ENCODE assay signal across 8 mouse cellular contexts in the genomic region with DNA sequence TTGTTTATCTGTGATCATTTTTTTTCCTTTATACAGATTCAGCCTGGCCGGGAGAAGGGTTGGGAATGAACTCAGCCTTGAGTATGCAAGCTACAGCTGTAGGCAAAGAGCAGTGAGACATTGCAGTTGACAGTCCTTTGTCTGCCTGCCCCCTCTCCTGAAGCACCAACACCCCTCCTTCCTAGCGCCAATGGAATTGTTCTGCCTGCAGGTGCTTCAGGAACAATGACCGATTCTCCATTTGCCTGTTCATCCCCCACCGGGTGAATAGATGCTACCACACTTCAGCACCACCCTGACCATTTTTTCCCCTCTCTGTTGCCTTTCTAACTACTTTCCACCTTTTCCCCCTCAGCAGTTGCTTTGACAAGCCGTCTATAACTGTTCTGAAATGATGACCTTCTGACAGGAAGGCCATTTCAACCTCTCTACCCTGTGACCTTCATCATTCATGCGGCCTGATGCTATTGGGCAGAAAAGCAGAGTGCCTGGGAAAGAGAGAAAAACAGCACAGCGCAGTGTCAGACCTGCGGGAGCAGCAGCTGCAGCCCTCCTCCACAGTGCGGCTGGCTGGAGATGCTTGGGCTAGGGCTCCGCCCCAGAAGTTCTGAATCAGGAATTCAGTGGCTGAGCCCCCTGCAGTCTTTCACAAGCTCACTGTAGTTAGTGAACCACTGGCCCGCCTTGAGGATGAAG. TPM values are rescaled to one million over a fixed set of nuclear protein-coding genes. Genes with fewer than 3 reads are reported as not detected.
DNase-seq lines count a peak whose midpoint lies in the region; ATAC-seq and TF ChIP-seq lines count a peak whose summit lies in the region.
"Had no signal": no experiment of that assay in that cellular context is flagged by ENCODE, and none has a peak within 500 bp of the region (broad histone marks: within the 10 kb centered on the region; RNA-seq: fewer than 3 reads in every experiment).

No protein-coding gene starts in this region.

- peak overlapping the region; percentile 73 for H3K4me2 ChIP-seq in liver, embryonic 14.5 days (ENCODE audit: low read depth)

- WGBS in thymus, adult 2 months, result 49% methylated on average over 11 of the region's 11 CpGs
- WGBS in forebrain, embryonic 10.5 days, result 6% methylated on average over 11 of the region's 11 CpGs
- WGBS in liver, embryonic 14.5 days (ENCODE audit: insufficient replicate concordance), result 20% methylated on average over 11 of the region's 11 CpGs

- no peak overlapping the region for H3K27ac ChIP-seq in thymus, adult 2 months (ENCODE audit: control insufficient read depth, insufficient read depth, low read length)
- peak overlapping the region; percentile 37; the same call in 1 of the 2 replicates for H3K27ac ChIP-seq in forebrain, embryonic 10.5 days
- peak overlapping the region; percentile 95 for H3K27ac ChIP-seq in liver, embryonic 14.5 days

- TF ChIP-seq EP300 in liver, embryonic 14.5 days (IDR thresholded peaks at IDR 0.05; ENCODE audit: low read depth), result no peak

- no peak for TF ChIP-seq CTCF in thymus, adult 2 months (IDR thresholded peaks at IDR 0.05; ENCODE audit: borderline replicate concordance, control insufficient read depth, extremely low read depth, insufficient read depth, low read length, poor library complexity)
- TF ChIP-seq CTCF in liver, embryonic 14.5 days (IDR thresholded peaks at IDR 0.05; ENCODE audit: low read depth), result no peak

- H3K27me3 ChIP-seq in thymus, adult 2 months (ENCODE audit: control insufficient read depth, insufficient read depth, low read length), result no peaks in the 10 kb centered on the region
- H3K27me3 ChIP-seq in forebrain, embryonic 10.5 days (ENCODE audit: poor library complexity, severe bottlenecking), result peaks cover 43% of the 10 kb centered on the region
- H3K27me3 ChIP-seq in liver, embryonic 14.5 days (ENCODE audit: control insufficient read depth, insufficient read depth, low read length), result peaks cover 13% of the 10 kb centered on the region

- DNase-seq in thymus, postnatal 14 days, result peak; percentile 40
- DNase-seq in thymus, adult 2 months, result no peak
- DNase-seq in forebrain, embryonic 10.5 days (ENCODE audit: extremely low spot score, low spot score), result peak; percentile 42
- no peak for DNase-seq in liver, embryonic 14.5 days (ENCODE audit: low read depth in 3 of 3, low spot score in 3 of 3)
- no peak for DNase-seq in urinary bladder, adult 18-20 months (ENCODE audit: low spot score in 2 of 2)
- no peak for DNase-seq in cerebellum, postnatal 14 days
- DNase-seq: cerebellum, adult 2 months had no signal

- H3K4me1 ChIP-seq in thymus, adult 2 months (replicated peaks; ENCODE audit: control insufficient read depth, insufficient read depth, low read length), result peaks cover 7% of the 10 kb centered on the region
- peaks cover 35% of the 10 kb centered on the region for H3K4me1 ChIP-seq in forebrain, embryonic 10.5 days
- peaks cover 28 to 40% of the 10 kb centered on the region in 2 experiments for H3K4me1 ChIP-seq in liver, embryonic 14.5 days (replicated peaks; ENCODE audit: control insufficient read depth in 2 of 2, insufficient read depth in 2 of 2, low read length in 1 of 2)

- TF ChIP-seq POLR2A in thymus, adult 2 months (IDR thresholded peaks at IDR 0.05; ENCODE audit: control insufficient read depth, extremely low read depth, insufficient read depth, low read length, poor library complexity), result no peak

- H3K9me3 ChIP-seq in forebrain, embryonic 10.5 days, result no peaks in the 10 kb centered on the region
- H3K9me3 ChIP-seq in liver, embryonic 14.5 days (ENCODE audit: control insufficient read depth, low read length), result no peaks in the 10 kb centered on the region

- no peaks in the 10 kb centered on the region for H3K36me3 ChIP-seq in thymus, adult 2 months (ENCODE audit: control insufficient read depth, insufficient read depth, low read length)
- H3K36me3 ChIP-seq in forebrain, embryonic 10.5 days (replicated peaks), result no peaks in the 10 kb centered on the region
- no peaks in the 10 kb centered on the region for H3K36me3 ChIP-seq in liver, embryonic 14.5 days (replicated peaks; ENCODE audit: control insufficient read depth, insufficient read depth, low read depth)

- ATAC-seq in liver, embryonic 14.5 days (ENCODE audit: insufficient read depth), result no peak
- ATAC-seq in activated CD4-positive, CD25-positive, alpha-beta regulatory T cell, adult 4 months, result no peak

- no peak overlapping the region for H3K4me3 ChIP-seq in thymus, adult 2 months (ENCODE audit: control insufficient read depth, insufficient read depth, low read length)
- peak overlapping the region; percentile 16; the same call in 1 of the 2 replicates for H3K4me3 ChIP-seq in forebrain, embryonic 10.5 days
- H3K4me3 ChIP-seq in liver, embryonic 14.5 days (ENCODE audit: insufficient read depth in 1 of 2, low read depth in 2 of 2, low read length in 2 of 2), result no peak overlapping the region

- peak overlapping the region; percentile 64; the same call in 1 of the 2 replicates for H3K9ac ChIP-seq in liver, embryonic 14.5 days (replicated peaks)

RNA-seq across cellular contexts. Expression of gene Uck2, which starts 4.6 kb away (rescaled TPM):
- 107 and 117 TPM in 2 replicates for polyA plus RNA-seq in thymus, adult 2 months (2012; rRNA removed)
- polyA plus RNA-seq in forebrain, embryonic 10.5 days (2016; fragmentation: Nextera tagmentation; extraction: Ambion mirVana), result 135 TPM in 2 replicates
- polyA plus RNA-seq in liver, embryonic 14.5 days (2012; rRNA removed), result 15.3 and 17.6 TPM in 2 replicates
- 42.6 and 43.4 TPM in 2 replicates for polyA plus RNA-seq in liver, embryonic 14.5 days (2014; fragmentation: Nextera tagmentation; extraction: Ambion mirVana)
- polyA plus RNA-seq in activated CD4-positive, CD25-positive, alpha-beta regulatory T cell, adult 4 months (2017; shearing (Covaris generic)), result 10 to 100 TPM; 18.6 to 31.8 TPM

RNA-seq across cellular contexts. Expression of gene Tmco1, which starts 18.5 kb away (rescaled TPM):
- polyA plus RNA-seq in thymus, adult 2 months (2012; rRNA removed), result 31.7 and 44.9 TPM in 2 replicates
- polyA plus RNA-seq in forebrain, embryonic 10.5 days (2016; fragmentation: Nextera tagmentation; extraction: Ambion mirVana), result 73.4 and 77.1 TPM in 2 replicates
- 33.4 and 43.4 TPM in 2 replicates for polyA plus RNA-seq in liver, embryonic 14.5 days (2012; rRNA removed)
- 64.1 and 65.4 TPM in 2 replicates for polyA plus RNA-seq in liver, embryonic 14.5 days (2014; fragmentation: Nextera tagmentation; extraction: Ambion mirVana)
- 100 to 1,000 TPM in 1 of 2 experiments, 10 to 100 TPM in 1; 94.8 to 120 TPM for polyA plus RNA-seq in activated CD4-positive, CD25-positive, alpha-beta regulatory T cell, adult 4 months (2017; shearing (Covaris generic))

Comparison
In these comparisons a context has a peak if more than half of its experiments do, and no peak if none do; other contexts are left out.
1. DNase-seq: peak in thymus, postnatal 14 days (single experiment) and forebrain, embryonic 10.5 days (single experiment); none in thymus, adult 2 months (single experiment), liver, embryonic 14.5 days (0 of 3), urinary bladder, adult 18-20 months (0 of 2) and cerebellum, postnatal 14 days (0 of 2).